Mouse (Mus musculus) hindbrain, embryonic 15.5 days (tissue): ENCODE data around the gene Pin1. TPM values are rescaled to one million over a fixed set of nuclear protein-coding genes. Genes with fewer than 3 reads are reported as not detected.
A peak's percentile ranks its signal among the peaks of the same experiment; 100 is the strongest.
"Not testable (repeated sequence)": the region's sequence is repeated elsewhere in the genome, so short reads cannot be mapped to it uniquely, and the experiment has no call there.

Experiments
- ATAC-seq: fragments of 200-750 bp; cut with Nextera tagmentation; 2 replicates; pipeline ENCODE4 v1.8.0; 2017; ENCODE audit warnings: low read depth, moderate number of reproducible peaks, moderate TSS enrichment; ENCODE audit not compliant: low FRiP score
- H3K27ac ChIP-seq: fragments of 300-500 bp; sonication (generic); replicated peaks from 2 replicates; pipeline ENCODE4 v1.5.1; 2015; ENCODE audit warnings: mild to moderate bottlenecking, inconsistent platforms
- H3K27me3 ChIP-seq: fragments of 300-500 bp; sonication (generic); 2 replicates; pipeline ENCODE4 v1.6.1; 2015; ENCODE audit warnings: control low read depth, inconsistent platforms
- H3K36me3 ChIP-seq: fragments of 300-500 bp; sonication (generic); 2 replicates; pipeline ENCODE4 v1.6.1; 2015; ENCODE audit warnings: control low read depth, inconsistent platforms
- H3K4me1 ChIP-seq: fragments of 300-500 bp; sonication (generic); replicated peaks from 2 replicates; pipeline ENCODE4 v1.6.1; 2015; ENCODE audit warnings: control low read depth, inconsistent platforms
- H3K4me2 ChIP-seq: fragments of 300-500 bp; sonication (generic); 2 replicates; pipeline ENCODE4 v1.6.1; 2015; ENCODE audit warnings: moderate library complexity, mild to moderate bottlenecking, inconsistent platforms
- H3K4me3 ChIP-seq: fragments of 300-500 bp; sonication (generic); 2 replicates; pipeline ENCODE4 v1.5.1; 2015; ENCODE audit warnings: mild to moderate bottlenecking, inconsistent platforms
- H3K9ac ChIP-seq: fragments of 300-500 bp; sonication (generic); 2 replicates; pipeline ENCODE4 v1.6.1; 2015; ENCODE audit warnings: inconsistent platforms
- H3K9me3 ChIP-seq: fragments of 300-500 bp; sonication (generic); 2 replicates; pipeline ENCODE4 v1.6.1; 2016; ENCODE audit warnings: control low read depth, inconsistent platforms
- WGBS: fragments of 180-500 bp; shearing (Covaris S2); methylation state at CpG from one replicate; pipeline ENCODE4 v1.1.7; 2015; 5-methylcytosine and 5-hydroxymethylcytosine counted together
- polyA plus RNA-seq: library from polyadenylated mRNA; unstranded; fragments of >200 nt; fragmentation: Nextera tagmentation; extraction: Ambion mirVana; gene quantifications from 2 replicates; pipeline ENCODE4 v1.2.1, GENCODE M21; 2015

The Pin1 gene
- polyA plus RNA-seq = 66.0 and 66.3 TPM in 2 replicates

DNA sequence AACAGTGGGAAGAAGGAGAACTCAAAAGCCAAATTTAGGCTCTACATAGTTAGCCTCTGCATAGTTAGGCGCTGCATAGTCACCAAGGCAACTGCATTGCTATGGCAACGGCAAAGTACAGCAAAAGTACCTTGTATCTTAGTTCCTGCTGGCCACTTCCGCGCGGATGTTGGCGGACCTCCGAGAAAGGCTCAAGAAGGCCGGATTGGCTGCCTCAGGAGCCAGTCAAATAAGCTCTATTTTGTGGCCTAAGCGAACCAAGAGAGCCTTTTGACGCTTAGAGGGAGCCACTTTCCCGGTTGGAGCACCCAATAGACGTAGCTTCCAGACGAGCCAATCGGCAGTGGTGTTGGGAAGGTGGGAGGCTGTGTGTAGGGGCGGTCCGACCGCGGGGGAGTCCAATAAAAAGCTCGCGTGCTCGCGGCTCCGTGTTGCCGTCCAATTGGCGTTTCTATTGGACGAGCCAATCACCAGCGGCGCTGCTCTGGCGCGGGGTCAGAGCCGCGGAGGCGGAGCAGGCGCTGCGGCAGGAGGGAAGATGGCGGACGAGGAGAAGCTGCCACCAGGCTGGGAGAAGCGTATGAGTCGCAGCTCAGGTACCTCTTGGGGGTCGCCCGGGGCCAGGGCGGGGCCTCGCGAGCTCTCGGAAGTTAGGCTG lies at the start of gene Pin1:
Gene Pin1, plus strand, starts transcription at position 494 of the 658 bp plus-strand sequence.
- H3K4me1 ChIP-seq = peaks cover 40% of the 10 kb centered on the region
- H3K4me3 ChIP-seq = peak within 1 kb of the TSS; percentile 62
- peak; percentile 99 for ATAC-seq
- peak within 1 kb of the TSS; percentile 76 for H3K4me2 ChIP-seq
- peak within 1 kb of the TSS; percentile 54 for H3K27ac ChIP-seq
- H3K9me3 ChIP-seq = no peaks in the 10 kb centered on the region
- H3K36me3 ChIP-seq = peaks cover 38% of the 10 kb centered on the region; the same call in 1 of the 2 replicates
- WGBS = under 1% methylated on average over 45 of the region's 45 CpGs
- peak within 1 kb of the TSS; percentile 58 for H3K9ac ChIP-seq
- H3K27me3 ChIP-seq = no peaks in the 10 kb centered on the region

DNA sequence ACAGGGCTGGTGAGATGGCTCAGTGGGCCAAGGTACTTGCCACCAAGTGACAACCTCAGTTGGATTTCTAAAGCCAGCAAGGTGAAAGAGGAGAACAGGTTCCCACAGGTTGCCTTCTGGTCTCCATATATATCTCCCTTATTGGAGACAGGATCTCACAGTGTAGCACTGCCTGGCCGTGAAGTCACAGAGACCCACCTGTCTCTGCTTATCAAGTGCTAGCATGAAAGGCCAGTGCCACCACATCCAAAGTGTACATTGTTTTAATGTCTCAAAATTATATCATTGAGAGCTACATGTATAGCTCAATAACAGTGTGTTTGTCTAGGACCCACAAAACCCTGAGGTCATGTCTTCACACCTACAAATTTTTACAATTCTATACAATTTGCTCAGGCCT lies 45.6 kb upstream of the Pin1 start:
- peaks cover 14% of the 10 kb centered on the region for H3K4me1 ChIP-seq

GRCm38 (mm10) chr9:20607100-20607974 lies 44.6 kb upstream of the Pin1 start:
- peak overlapping the region; percentile 60 for H3K4me2 ChIP-seq
- peaks cover 14% of the 10 kb centered on the region for H3K4me1 ChIP-seq
- H3K4me3 ChIP-seq = peak overlapping the region; percentile 68
- H3K9me3 ChIP-seq = no peaks in the 10 kb centered on the region
- under 1% methylated on average over 57 of the region's 57 CpGs for WGBS
- H3K36me3 ChIP-seq = peaks cover 13% of the 10 kb centered on the region
- peak; percentile 93 for ATAC-seq
- peak overlapping the region; percentile 99 for H3K27ac ChIP-seq
- H3K9ac ChIP-seq = peak overlapping the region; percentile 83
- H3K27me3 ChIP-seq = no peaks in the 10 kb centered on the region

More for the DNA sequence above, 45.6 kb upstream of the Pin1 start:
- Histone ChIP-seq H3K9me3 (no peaks in the 10 kb centered on the region), H3K4me3 (no peak overlapping the region), H3K27me3 (no peaks in the 10 kb centered on the region), H3K36me3 (peaks cover 20% of the 10 kb centered on the region), H3K4me2 (peak overlapping the region; percentile 60), H3K27ac (peak overlapping the region; percentile 99; the same call in 1 of the 2 replicates), H3K9ac (no peak overlapping the region; the same call in 1 of the 2 replicates)
- no peak for ATAC-seq
- WGBS = 98% methylated on average over 1 of the region's 1 CpGs

GRCm38 (mm10) chr9:20609831-20610464 lies 41.9 kb upstream of the Pin1 start:
- Histone ChIP-seq H3K9me3 (no peaks in the 10 kb centered on the region), H3K36me3 (peaks cover 9% of the 10 kb centered on the region), H3K4me1 (peaks cover 14% of the 10 kb centered on the region), H3K4me2 (no peak overlapping the region), H3K9ac (no peak overlapping the region), H3K27ac (no peak overlapping the region), H3K4me3 (no peak overlapping the region), H3K27me3 (no peaks in the 10 kb centered on the region)
- WGBS = 92% methylated on average over 5 of the region's 5 CpGs
- no peak for ATAC-seq

- Histone ChIP-seq H3K9ac (no peak overlapping the region), H3K36me3 (peaks cover 14% of the 10 kb centered on the region), H3K4me3 (no peak overlapping the region), H3K4me2 (no peak overlapping the region), H3K4me1 (peaks cover 6% of the 10 kb centered on the region; the same call in 1 of the 2 replicates), H3K27me3 (no peaks in the 10 kb centered on the region), H3K9me3 (no peaks in the 10 kb centered on the region), H3K27ac (no peak overlapping the region)
- 83% methylated on average over 5 of the region's 5 CpGs for WGBS
- no peak for ATAC-seq
These were observed 39.9 kb upstream of the Pin1 start for GRCm38 (mm10) chr9:20611976-20612375.

GRCm38 (mm10) chr9:20616685-20617084 lies 35.2 kb upstream of the Pin1 start:
- no peak for ATAC-seq
- no peak overlapping the region for H3K4me2 ChIP-seq
- peaks cover 7% of the 10 kb centered on the region; the same call in 1 of the 2 replicates for H3K36me3 ChIP-seq
- 90% methylated on average over 2 of the region's 2 CpGs for WGBS
- no peak overlapping the region for H3K27ac ChIP-seq
- no peak overlapping the region for H3K4me3 ChIP-seq
- no peaks in the 10 kb centered on the region for H3K9me3 ChIP-seq
- H3K9ac ChIP-seq = no peak overlapping the region
- H3K4me1 ChIP-seq = no peaks in the 10 kb centered on the region
- no peaks in the 10 kb centered on the region for H3K27me3 ChIP-seq

- WGBS = 96% methylated on average over 2 of the region's 2 CpGs
These were observed 20.6 kb upstream of the Pin1 start for GRCm38 (mm10) chr9:20631332-20631731.

GRCm38 (mm10) chr9:20635676-20636075 lies 16.2 kb upstream of the Pin1 start:
- 96% methylated on average over 8 of the region's 8 CpGs for WGBS
- not testable (repeated sequence) for H3K9ac ChIP-seq, H3K27me3 ChIP-seq, H3K27ac ChIP-seq, H3K4me3 ChIP-seq, H3K9me3 ChIP-seq, H3K4me2 ChIP-seq, ATAC-seq, H3K4me1 ChIP-seq
- H3K36me3 ChIP-seq = peaks cover 15% of the 10 kb centered on the region; the same call in 1 of the 2 replicates

More at GRCm38 (mm10) chr9:20631332-20631731, 20.6 kb upstream of the Pin1 start:
- no peak overlapping the region for H3K27ac ChIP-seq
- H3K9me3 ChIP-seq = no peaks in the 10 kb centered on the region
- H3K4me1 ChIP-seq = no peaks in the 10 kb centered on the region
- H3K36me3 ChIP-seq = peaks cover 4% of the 10 kb centered on the region
- H3K4me2 ChIP-seq = no peak overlapping the region
- H3K4me3 ChIP-seq = no peak overlapping the region
- H3K9ac ChIP-seq = no peak overlapping the region
- no peak for ATAC-seq
- H3K27me3 ChIP-seq = no peaks in the 10 kb centered on the region

DNA sequence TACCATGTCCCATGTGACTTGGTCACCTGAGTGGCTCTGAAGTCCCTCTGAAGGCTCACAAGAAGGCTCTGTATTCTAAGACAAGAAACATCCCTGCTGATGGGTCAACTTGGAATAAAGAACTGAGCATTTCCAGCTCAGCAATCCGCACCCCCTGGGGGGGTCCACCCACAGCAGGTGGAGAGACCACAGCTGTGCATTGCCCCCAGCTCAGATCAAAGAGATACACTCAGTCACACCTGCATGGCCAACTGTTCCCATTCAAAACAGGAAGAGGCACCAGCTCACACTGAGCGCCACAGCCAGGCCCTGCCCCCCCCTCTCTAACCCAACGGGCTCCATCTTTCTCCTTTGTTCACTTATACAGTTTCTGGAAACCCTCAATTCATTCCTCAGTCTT lies 15.6 kb upstream of the Pin1 start:
- Histone ChIP-seq H3K27me3 (no peaks in the 10 kb centered on the region), H3K27ac (no peak overlapping the region), H3K9ac (no peak overlapping the region), H3K4me3 (no peak overlapping the region), H3K4me2 (no peak overlapping the region), H3K36me3 (peaks cover 15% of the 10 kb centered on the region; the same call in 1 of the 2 replicates), H3K9me3 (no peaks in the 10 kb centered on the region), H3K4me1 (peaks cover 15% of the 10 kb centered on the region)
- 72% methylated on average over 3 of the region's 3 CpGs for WGBS
- ATAC-seq = peak; percentile 49; the same call in 1 of the 2 replicates

- H3K4me3 ChIP-seq = no peak overlapping the region
- H3K9ac ChIP-seq = no peak overlapping the region
- H3K4me2 ChIP-seq = no peak overlapping the region
- H3K36me3 ChIP-seq = peaks cover 15% of the 10 kb centered on the region; the same call in 1 of the 2 replicates
- ATAC-seq = no peak
- 85% methylated on average over 2 of the region's 2 CpGs for WGBS
- peaks cover 20% of the 10 kb centered on the region for H3K4me1 ChIP-seq
- no peaks in the 10 kb centered on the region for H3K9me3 ChIP-seq
- H3K27me3 ChIP-seq = no peaks in the 10 kb centered on the region
- no peak overlapping the region for H3K27ac ChIP-seq
These were observed 15.1 kb upstream of the Pin1 start for GRCm38 (mm10) chr9:20636790-20637189.

DNA sequence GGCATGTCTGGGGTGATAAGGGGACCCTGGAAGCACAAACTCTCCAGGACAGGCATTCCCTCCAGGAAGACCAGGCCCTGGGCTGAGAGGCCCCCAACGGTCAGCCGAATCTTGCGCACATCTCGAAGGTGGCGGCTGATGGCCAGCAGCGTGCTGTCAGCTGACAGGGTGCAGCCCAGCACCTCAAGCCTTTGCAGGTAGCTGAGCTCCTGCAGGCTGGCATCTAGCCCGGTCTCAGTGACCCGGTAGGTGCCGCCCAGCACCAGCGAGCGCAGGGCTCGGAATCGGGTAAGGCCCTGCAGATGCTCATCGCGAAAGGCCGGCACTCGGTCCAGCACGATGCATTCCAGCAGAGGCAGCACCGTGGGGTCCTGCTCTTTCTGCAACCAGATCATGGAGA lies 13.3 kb upstream of the Pin1 start:
- Histone ChIP-seq H3K4me1 (peaks cover 27% of the 10 kb centered on the region), H3K4me2 (no peak overlapping the region), H3K4me3 (no peak overlapping the region), H3K36me3 (peaks cover 15% of the 10 kb centered on the region; the same call in 1 of the 2 replicates), H3K9me3 (no peaks in the 10 kb centered on the region), H3K27me3 (no peaks in the 10 kb centered on the region), H3K27ac (no peak overlapping the region), H3K9ac (no peak overlapping the region)
- no peak for ATAC-seq
- 95% methylated on average over 19 of the region's 19 CpGs for WGBS
